ENCODE assay signal across 19 mouse cellular contexts in genomic region chr10:80944231-80944630, GRCm38 (mm10). TPM values are rescaled to one million over a fixed set of nuclear protein-coding genes. Genes with fewer than 3 reads are reported as not detected.
DNase-seq lines count a peak whose midpoint lies in the region; TF ChIP-seq lines count a peak whose summit lies in the region.
"Had no signal": no experiment of that assay in that cellular context is flagged by ENCODE, and none has a peak within 500 bp of the region (broad histone marks: within the 10 kb centered on the region; RNA-seq: fewer than 3 reads in every experiment).

No protein-coding gene starts in this region.

- no peak overlapping the region for H3K4me3 ChIP-seq in C2C12 (ENCODE audit: insufficient read depth, poor library complexity, severe bottlenecking)
- H3K4me3 ChIP-seq: embryonic facial prominence, embryonic 13.5 days; embryonic facial prominence, embryonic 15.5 days; forebrain, embryonic 13.5 days; forebrain, embryonic 15.5 days had no signal

- H3K27me3 ChIP-seq in C2C12 (ENCODE audit: control insufficient read depth, insufficient read depth, insufficient read length), result no peaks in the 10 kb centered on the region
- H3K27me3 ChIP-seq in splenic B cell, adult 2 months (ENCODE audit: control insufficient read depth, insufficient read depth, low read length, poor library complexity, severe bottlenecking), result no peaks in the 10 kb centered on the region
- H3K27me3 ChIP-seq: embryonic facial prominence, embryonic 13.5 days; embryonic facial prominence, embryonic 15.5 days; forebrain, embryonic 15.5 days; Patski had no signal

- H3K79me2 ChIP-seq in C2C12 (ENCODE audit: control insufficient read depth, insufficient read depth), result no peaks in the 10 kb centered on the region

- DNase-seq in 416B (ENCODE audit: low read depth), result peak; percentile 55
- peak; percentile 52 for DNase-seq in splenic B cell, adult 2 months (ENCODE audit: low read depth, low spot score)
- no peak for DNase-seq in B cell, adult 2 months
- no peak for DNase-seq in cerebellum, postnatal 25 days
- DNase-seq: adrenal gland, adult 8-10 months; cerebellum, adult 11-12 months; cerebellum, adult 2 months; cerebellum, adult 9-10 months; cerebellum, postnatal 10 days; cerebellum, postnatal 36 days; embryo, embryonic 11 days; forebrain, postnatal 0 days had no signal

- H3K79me3 ChIP-seq in C2C12 (ENCODE audit: low read depth), result no peaks in the 10 kb centered on the region

- TF ChIP-seq CTCF in C2C12 (IDR thresholded peaks at IDR 0.05; ENCODE audit: control insufficient read depth, insufficient read depth, insufficient read length), result no peak

- no peak overlapping the region for H3ac ChIP-seq in C2C12 (ENCODE audit: control insufficient read depth, insufficient read length, low read depth)

- H3K36me3 ChIP-seq in C2C12 (ENCODE audit: control insufficient read depth, insufficient read depth), result no peaks in the 10 kb centered on the region
- no peaks in the 10 kb centered on the region for H3K36me3 ChIP-seq in splenic B cell, adult 2 months (ENCODE audit: control insufficient read depth, insufficient read depth, low read length, poor library complexity, severe bottlenecking)
- H3K36me3 ChIP-seq: embryonic facial prominence, embryonic 13.5 days; embryonic facial prominence, embryonic 15.5 days; forebrain, embryonic 15.5 days; G1E had no signal

TF ChIP-seq in C2C12, 6 proteins besides CTCF, POLR2A, EP300 and RAD21:
- TF ChIP-seq CEBPB (IDR thresholded peaks at IDR 0.05; ENCODE audit: low read depth), result peak; percentile 10
- TF ChIP-seq FOSL1 (IDR thresholded peaks at IDR 0.05; ENCODE audit: insufficient read depth, low read length, poor library complexity, severe bottlenecking), result no peak
TF ChIP-seq in C2C12: peak in this region for 1.

RNA-seq across cellular contexts. Expression of gene Gadd45b, which starts 14.4 kb away (rescaled TPM):
- polyA plus RNA-seq in C2C12 (2012; fragmentation: generic; extraction: Trizol), result 37.2 TPM

RNA-seq across cellular contexts. Expression of gene Lmnb2, which starts 26.2 kb away (rescaled TPM):
- polyA plus RNA-seq in C2C12 (2012; fragmentation: generic; extraction: Trizol), result 66.4 TPM

RNA-seq across cellular contexts. Expression of gene Timm13, which starts 43.5 kb away (rescaled TPM):
- polyA plus RNA-seq in C2C12 (2012; fragmentation: generic; extraction: Trizol), result 263 TPM

Comparison
In these comparisons a context has a peak if more than half of its experiments do, and no peak if none do; other contexts are left out.
1. DNase-seq: peak in 416B (single experiment) and splenic B cell, adult 2 months (single experiment); none in B cell, adult 2 months (0 of 2) and cerebellum, postnatal 25 days (0 of 2).